Mouse (Mus musculus) brown adipose tissue, adult 24 weeks (tissue): Measurements from ENCODE around the gene Rap1gap2. TPM values are rescaled to one million over a fixed set of nuclear protein-coding genes. Genes with fewer than 3 reads are reported as not detected.
A peak's percentile ranks its signal among the peaks of the same experiment; 100 is the strongest.

Experiments
- H3K27ac ChIP-seq: fragments of 200-500 bp; replicated peaks from 2 replicates; pipeline ENCODE4 v1.5.1; 2012; ENCODE audit warnings: low read depth, mild to moderate bottlenecking, low read length
- H3K4me1 ChIP-seq: fragments of 200-500 bp; 2 replicates; pipeline ENCODE4 v1.6.1; 2012; ENCODE audit warnings: low read length, mixed read lengths; ENCODE audit not compliant: control insufficient read depth, insufficient read depth, insufficient read length
- H3K4me3 ChIP-seq: fragments of 200-500 bp; 2 replicates; pipeline ENCODE4 v1.5.1; 2012; ENCODE audit warnings: low read depth, mild to moderate bottlenecking, low read length, moderate library complexity; ENCODE audit not compliant: insufficient read depth
- polyA plus RNA-seq: library from polyadenylated mRNA; stranded (reverse); fragments of >200 nt; gene quantifications from 2 replicates; pipeline ENCODE4 v1.2.4, GENCODE M21; 2012; ENCODE audit not compliant: missing spikeins, insufficient read depth, insufficient read length

Rap1gap2 gene
- polyA plus RNA-seq, 1 experiment, result 4.5 TPM

DNA sequence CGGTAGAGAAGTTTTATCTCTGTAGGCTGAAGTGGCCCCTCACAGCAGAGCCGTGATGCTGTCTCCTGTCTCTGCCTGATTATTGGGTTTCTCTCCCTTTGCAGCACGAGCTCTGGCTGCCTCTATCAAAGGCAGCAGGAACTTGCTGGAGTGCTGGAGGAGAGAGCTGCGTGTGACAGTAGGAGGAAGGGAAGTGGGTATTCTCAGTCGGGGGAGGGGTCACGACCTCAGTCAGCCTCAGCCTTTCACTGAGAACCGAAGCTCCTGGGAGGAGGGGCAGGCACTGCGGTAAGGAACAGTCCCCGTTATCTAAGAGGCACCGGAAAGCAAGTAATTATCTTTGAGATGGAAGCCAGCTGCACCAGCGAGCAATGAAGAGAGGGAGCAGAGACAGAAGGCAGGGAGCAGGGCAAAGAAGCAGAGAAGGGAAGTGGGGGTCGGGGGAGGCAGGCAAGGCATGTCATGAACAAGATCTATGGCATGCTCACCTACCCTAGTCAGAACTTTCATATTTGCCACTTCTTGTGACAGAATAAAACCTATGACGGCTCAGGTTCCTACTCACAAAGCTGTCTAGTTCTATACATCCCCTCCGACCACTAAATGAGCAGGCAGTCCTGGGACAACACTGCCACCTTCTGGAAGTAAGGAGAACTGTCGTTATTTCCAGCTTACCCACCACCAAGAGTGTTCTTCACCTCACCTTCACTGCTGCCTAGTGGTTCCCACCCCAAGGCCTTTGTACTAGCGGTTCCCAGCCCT lies 63.6 kb downstream of the Rap1gap2 start:
- no peak overlapping the region for H3K27ac ChIP-seq
- H3K4me1 ChIP-seq, result no peaks in the 10 kb centered on the region
- peak overlapping the region; percentile 19 for H3K4me3 ChIP-seq

DNA sequence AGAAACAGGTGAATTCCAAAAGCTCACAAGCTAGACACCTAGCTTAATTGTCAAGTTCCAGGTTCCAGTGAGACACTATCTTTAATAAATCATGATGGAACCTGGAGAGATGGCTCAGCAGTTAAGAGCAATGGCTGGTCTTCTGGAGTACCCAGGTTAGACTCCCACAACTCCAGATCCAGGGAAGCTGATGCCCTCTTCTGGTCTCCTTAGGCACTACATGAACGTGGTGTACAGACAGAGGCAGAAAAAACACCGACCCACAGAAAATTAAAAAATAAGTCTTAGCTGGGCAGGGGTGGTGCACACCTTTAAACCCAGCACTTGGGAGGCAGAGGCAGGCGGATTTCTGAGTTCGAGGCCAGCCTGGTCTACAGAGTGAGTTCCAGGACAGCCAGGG lies 64.5 kb downstream of the Rap1gap2 start:
- Histone ChIP-seq H3K27ac (no peak overlapping the region), H3K4me1 (no peaks in the 10 kb centered on the region), H3K4me3 (no peak overlapping the region)

DNA sequence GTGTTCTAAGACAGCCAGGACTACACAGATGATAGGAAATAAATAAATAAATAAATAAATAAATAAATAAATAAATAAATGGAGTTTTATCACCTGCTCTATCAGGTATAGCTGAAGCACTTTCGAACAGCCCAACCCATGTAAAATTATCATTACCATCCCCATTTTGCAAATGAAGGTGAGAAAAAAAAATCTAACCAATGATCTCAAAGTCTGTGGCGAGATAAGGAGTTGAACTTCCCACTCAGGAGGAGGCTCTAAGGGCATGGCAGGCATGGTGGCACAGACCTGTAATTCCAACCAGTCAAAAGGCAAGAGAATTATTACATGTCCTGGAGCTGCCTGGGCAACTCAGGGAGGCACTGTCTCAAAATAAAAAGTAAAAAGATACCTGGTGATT lies 65.2 kb downstream of the Rap1gap2 start:
- Histone ChIP-seq H3K4me3 (no peak overlapping the region), H3K27ac (no peak overlapping the region)

DNA sequence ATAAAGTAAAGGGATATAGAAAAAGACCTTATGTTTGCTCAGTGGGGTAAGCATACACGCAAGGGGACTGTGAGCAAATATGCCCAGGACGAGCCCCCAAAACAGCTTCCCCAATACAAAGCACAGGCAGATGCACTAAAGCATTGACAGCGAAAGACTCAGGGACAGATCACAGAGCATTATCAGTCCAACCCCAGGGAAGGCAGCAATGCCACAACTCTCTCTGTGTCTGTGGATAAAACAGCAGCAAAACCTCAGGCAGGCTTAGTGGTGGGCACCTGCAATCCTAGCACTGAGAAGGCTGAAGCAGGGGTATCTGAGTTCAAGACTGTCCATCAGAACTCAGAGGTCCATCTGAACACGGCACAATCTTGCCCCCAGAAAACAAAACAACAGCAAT lies 73.4 kb downstream of the Rap1gap2 start:
- no peak overlapping the region for H3K27ac ChIP-seq
- H3K4me3 ChIP-seq, result no peak overlapping the region
- H3K4me1 ChIP-seq, result no peaks in the 10 kb centered on the region

More for the DNA sequence above, 65.2 kb downstream of the Rap1gap2 start:
- no peaks in the 10 kb centered on the region for H3K4me1 ChIP-seq

DNA sequence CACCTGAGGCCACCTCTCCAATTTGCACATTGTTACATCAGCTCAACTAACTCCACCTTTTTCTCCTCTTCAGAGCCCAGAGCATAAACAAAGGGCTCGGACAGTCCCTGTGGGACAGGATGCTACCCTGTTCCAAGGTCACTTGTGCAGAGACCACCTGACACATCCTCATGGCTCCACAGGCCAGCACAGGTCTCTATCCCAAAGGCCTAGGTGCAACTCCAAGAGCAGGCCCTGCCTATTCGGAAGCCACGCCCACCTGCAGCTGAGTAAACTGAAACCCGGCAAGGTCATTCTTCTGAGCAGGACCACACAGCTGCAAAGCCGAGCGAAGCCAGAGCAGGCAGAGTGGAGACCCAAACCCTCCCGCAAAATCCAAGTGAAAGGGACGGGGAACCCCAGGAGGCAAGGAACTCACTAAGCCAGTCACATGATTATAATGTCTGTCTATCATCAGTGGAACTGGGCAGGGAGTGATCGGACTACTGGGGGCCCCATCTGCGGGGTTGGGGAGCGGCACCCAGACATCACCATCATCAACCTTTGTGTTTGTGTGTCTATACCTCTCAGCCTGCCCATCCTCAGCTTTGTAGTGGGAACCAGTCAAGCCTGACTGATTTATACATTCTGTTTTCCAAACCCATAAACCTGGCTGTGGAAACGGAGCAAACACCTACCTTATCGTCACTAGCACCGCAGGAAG lies 74.4 kb downstream of the Rap1gap2 start:
- H3K4me3 ChIP-seq, result no peak overlapping the region

DNA sequence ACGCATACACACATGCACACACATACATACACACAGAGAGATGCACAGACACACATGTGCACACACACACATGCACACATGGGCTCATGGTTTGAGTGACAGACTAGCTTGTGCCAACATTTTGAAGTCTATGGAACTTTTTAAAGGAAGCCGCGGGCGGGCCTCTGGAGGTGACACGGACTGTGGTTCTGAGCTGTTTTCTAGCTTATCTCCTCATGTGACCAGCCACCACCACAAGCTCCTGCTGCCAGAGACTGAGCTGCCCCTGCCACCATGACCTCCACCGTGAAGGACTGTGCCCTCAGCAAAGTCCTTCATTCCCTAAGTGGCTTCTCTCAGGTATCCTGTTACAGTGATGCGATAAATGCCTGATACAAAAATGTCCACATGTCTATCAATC lies 76.3 kb downstream of the Rap1gap2 start:
- H3K4me3 ChIP-seq, result no peak overlapping the region
- no peak overlapping the region for H3K27ac ChIP-seq
- H3K4me1 ChIP-seq, result no peaks in the 10 kb centered on the region

More for the DNA sequence above, 74.4 kb downstream of the Rap1gap2 start:
- Histone ChIP-seq H3K4me1 (no peaks in the 10 kb centered on the region), H3K27ac (no peak overlapping the region)

DNA sequence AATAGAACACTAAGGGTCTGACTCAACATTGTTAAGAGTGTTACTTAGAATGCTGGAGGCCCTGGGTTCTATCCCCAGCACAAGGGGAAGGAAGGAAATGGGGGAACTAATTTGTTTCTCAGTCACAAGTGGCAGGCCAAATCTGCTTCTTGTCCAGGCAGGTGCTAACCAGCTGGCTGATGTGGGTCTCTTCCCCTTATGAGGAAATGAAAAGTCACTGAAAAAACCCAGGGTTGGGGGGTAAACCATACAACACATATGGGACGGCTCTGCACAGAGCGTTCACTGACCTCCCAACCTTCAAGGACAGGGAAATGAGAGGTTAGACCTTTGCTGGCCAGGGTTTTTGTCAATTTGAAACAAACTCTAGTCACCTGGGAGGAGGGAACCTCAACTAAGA lies 77.7 kb downstream of the Rap1gap2 start:
- H3K4me1 ChIP-seq, result no peaks in the 10 kb centered on the region
- H3K27ac ChIP-seq, result no peak overlapping the region
- no peak overlapping the region for H3K4me3 ChIP-seq

DNA sequence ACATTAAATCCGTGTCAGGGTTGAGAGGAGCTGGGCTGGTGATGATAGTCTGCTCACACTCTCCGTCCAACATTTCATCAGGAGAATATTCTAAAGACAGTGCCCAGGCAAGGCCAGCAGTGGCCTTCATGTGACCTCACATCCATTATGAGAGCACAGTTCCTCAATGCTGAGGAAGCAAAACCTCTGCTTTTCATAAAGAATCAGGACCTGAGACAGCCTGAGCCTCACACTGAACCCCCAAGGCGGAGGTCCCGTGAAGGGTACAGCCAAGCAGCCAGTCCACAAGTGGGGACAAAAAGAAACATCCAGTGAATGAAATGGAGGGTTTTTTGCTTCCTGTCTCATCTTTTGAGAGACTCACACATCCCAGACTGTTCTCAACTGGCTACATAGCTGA lies 78.3 kb downstream of the Rap1gap2 start:
- Histone ChIP-seq H3K27ac (no peak overlapping the region), H3K4me3 (no peak overlapping the region), H3K4me1 (no peaks in the 10 kb centered on the region)

DNA sequence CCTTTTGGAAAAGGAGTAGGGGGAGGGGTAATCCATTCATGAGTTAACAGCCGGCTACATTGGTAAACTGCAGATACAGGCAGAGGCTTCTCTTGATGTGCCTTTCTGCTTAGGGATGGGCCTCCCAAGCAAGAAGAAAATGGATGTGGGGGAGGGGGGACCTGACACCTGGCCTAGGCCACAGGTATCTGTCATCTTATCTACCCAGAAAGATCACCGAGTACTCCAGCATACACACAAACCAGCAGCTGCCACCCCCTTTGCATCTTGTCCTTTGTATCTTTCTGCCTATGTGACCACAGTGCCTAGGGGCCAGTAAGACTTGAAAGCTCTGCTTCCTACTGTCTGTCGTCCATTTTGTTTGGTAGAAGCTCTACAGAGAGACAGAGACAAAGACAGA lies 79.0 kb downstream of the Rap1gap2 start:
- Histone ChIP-seq H3K4me1 (no peaks in the 10 kb centered on the region), H3K4me3 (no peak overlapping the region), H3K27ac (no peak overlapping the region)

DNA sequence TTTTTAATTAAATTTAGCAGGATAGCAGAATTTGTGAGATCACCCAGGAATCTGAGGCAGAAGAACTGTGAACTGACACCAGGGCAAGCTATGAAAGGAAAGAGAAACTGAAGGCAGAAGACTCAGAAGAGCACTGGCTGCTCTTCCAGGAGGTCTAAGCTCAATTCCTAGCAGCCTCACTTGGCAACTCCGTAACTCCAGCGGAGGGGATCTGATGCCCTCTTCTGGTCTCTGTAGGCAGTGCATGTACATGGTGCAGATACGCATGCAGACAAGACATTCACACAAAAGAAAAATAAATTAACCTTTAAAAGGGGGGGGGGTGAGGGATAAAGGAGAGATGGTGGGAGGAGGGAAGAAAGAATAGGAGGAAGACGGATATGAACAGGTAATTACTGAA lies 80.9 kb downstream of the Rap1gap2 start:
- no peak overlapping the region for H3K27ac ChIP-seq
- no peak overlapping the region for H3K4me3 ChIP-seq
- no peaks in the 10 kb centered on the region for H3K4me1 ChIP-seq

DNA sequence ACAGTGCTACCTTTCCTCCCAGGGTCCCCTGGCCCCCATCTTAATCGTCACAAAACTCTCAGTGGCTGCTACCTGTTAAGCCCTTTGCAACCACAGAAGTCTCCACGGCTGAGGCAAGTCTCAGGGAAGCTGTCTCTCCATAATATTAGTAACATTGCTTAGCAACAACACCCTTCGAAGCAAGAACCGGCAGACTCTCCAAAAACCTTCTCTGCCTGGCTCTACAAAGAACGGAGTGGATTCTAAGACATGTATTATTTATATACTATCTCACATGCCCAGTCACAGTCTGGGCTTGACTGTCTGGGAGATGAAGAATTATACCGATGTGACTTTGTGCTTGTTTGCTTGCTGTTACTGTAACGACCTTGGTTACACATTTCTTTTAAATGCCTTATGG lies 83.2 kb downstream of the Rap1gap2 start:
- H3K4me3 ChIP-seq, result no peak overlapping the region
- no peaks in the 10 kb centered on the region for H3K4me1 ChIP-seq
- H3K27ac ChIP-seq, result no peak overlapping the region

DNA sequence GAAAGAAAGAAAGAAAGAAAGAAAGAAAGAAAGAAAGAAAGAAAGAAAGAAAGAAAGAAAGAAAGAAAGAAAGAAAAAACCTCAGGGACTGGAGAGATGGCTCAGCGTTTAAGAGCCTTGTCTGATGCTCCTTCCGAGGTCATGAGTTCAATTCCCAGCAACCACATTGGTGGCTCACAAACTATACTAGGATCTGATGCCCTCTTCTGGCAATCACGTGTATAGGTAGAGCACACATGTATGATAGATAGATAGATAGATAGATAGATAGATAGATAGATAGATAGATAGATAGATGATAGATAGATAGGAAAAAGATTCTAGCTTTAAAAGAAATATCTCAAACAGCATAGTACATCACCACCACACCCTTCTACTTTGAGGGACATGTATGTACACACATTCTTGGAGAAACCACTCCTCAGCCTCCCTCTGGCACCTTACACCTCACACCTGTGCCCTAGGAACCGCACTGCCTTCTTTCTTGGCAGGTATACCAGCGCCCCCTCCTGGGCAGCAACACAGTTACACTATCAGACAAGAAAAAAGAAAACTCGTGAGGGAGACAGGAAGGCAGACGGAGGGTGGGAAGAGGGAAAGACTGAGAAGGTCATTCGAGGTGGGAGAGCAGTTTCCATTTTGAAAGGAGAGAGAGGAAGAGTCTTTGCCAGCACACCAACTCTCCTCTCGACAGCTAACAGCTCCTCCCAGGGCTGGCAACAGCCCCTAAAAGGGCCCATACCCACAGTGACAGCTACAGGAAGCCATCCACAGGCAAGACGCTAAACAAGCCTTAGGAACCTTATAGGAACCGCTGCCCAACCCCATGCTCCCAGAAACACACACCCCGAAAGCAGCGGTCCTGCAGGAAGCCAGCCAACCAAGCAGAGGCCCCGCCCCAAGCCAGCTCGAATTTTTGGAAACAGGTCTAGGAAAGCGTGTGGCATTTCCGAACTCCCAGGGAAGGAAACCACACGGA lies 84.2 kb downstream of the Rap1gap2 start:
- Histone ChIP-seq H3K4me3 (peak overlapping the region; percentile 27), H3K27ac (no peak overlapping the region), H3K4me1 (no peaks in the 10 kb centered on the region)

DNA sequence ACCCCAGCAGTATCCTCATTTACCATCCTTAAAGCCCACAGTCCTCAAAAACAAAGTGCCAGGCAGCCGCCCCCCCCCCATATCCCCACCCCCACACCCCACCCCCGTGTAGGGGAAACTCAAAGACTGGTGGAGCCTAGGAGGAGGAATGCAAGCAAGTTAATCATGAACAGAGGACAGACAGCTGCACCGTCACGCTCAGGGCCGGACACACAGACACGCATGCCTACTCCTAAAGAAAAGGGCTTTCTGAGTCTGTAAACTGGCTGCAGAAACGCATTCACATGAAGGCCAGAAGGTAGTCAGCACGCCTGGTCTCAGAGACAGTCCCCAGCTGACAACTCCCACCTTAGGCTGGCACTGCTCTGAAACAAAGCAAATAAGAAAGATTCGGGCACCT lies 85.1 kb downstream of the Rap1gap2 start:
- Histone ChIP-seq H3K4me3 (no peak overlapping the region), H3K4me1 (no peaks in the 10 kb centered on the region), H3K27ac (no peak overlapping the region)

DNA sequence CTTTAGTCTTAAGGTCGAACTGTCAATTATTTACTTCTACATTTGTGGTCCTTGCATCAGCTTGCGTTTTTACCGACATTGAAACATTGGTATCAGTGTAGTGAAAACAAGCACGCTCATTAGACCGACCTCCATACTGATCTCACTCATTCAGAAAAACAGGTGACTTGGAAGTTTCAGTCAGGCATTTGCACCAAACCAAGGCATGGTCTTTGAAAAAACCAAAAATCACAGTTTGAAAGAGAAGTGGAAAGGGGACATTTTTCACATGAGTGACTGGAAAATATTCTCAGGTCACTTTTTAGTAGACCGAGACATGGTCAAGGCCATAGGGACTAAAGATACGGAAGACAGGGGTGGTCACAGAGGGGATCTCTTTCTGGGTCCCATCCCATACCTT lies 85.5 kb downstream of the Rap1gap2 start:
- Histone ChIP-seq H3K4me1 (no peaks in the 10 kb centered on the region), H3K27ac (no peak overlapping the region)

More for the DNA sequence above, 85.5 kb downstream of the Rap1gap2 start:
- H3K4me3 ChIP-seq, result no peak overlapping the region
